Mouse (Mus musculus) myocyte (in vitro differentiated cells): ENCODE measurements around the gene Schip1.

ENCODE experiments used
- CEBPB ChIP-seq: IDR thresholded peaks from 2 replicates; pipeline ENCODE4 v1.6.1; 2011; ENCODE audit warnings: mild to moderate bottlenecking, moderate library complexity; ENCODE audit not compliant: poor library complexity, insufficient read depth, severe bottlenecking
- MAX ChIP-seq: IDR thresholded peaks from one replicate; pipeline ENCODE4 v1.6.1; 2011; ENCODE audit warnings: low read depth, mild to moderate bottlenecking, control low read depth
- MYOD1 ChIP-seq, 3 experiments: IDR thresholded peaks; one replicate each; pipeline ENCODE4 v1.6.1; 2011; ENCODE audit warnings: control low read depth in 2 of 3, low read depth in 2 of 3, mild to moderate bottlenecking in 2 of 3, moderate library complexity in 1 of 3; ENCODE audit not compliant: insufficient read length in 2 of 3, control insufficient read depth in 1 of 3
- MYOG ChIP-seq, 3 experiments: IDR thresholded peaks; one replicate each; pipeline ENCODE4 v1.6.1; 2011; ENCODE audit warnings: control low read depth in 2 of 3, low read depth in 2 of 3, mild to moderate bottlenecking in 2 of 3; ENCODE audit not compliant: insufficient read length in 2 of 3, control insufficient read depth in 1 of 3, insufficient read depth in 1 of 3
- POLR2A ChIP-seq: IDR thresholded peaks from one replicate; pipeline ENCODE4 v1.6.1; 2011; ENCODE audit warnings: low read depth, mild to moderate bottlenecking, control low read depth, moderate library complexity; ENCODE audit not compliant: insufficient read length
- POLR2AphosphoS2 ChIP-seq: IDR thresholded peaks from one replicate; pipeline ENCODE4 v1.6.1; 2011; ENCODE audit warnings: low read depth, control low read depth; ENCODE audit not compliant: insufficient read length
- TCF12 ChIP-seq: IDR thresholded peaks from one replicate; pipeline ENCODE4 v1.6.1; 2011; ENCODE audit warnings: mild to moderate bottlenecking, control low read depth; ENCODE audit not compliant: poor library complexity, insufficient read depth, severe bottlenecking
- TCF3 ChIP-seq: IDR thresholded peaks from one replicate; pipeline ENCODE4 v1.6.1; 2011; ENCODE audit warnings: low read depth, control low read depth; ENCODE audit not compliant: insufficient read length
- USF1 ChIP-seq: IDR thresholded peaks from one replicate; pipeline ENCODE4 v1.6.1; 2011; ENCODE audit warnings: low read depth, mild to moderate bottlenecking, control low read depth, moderate library complexity

DNA sequence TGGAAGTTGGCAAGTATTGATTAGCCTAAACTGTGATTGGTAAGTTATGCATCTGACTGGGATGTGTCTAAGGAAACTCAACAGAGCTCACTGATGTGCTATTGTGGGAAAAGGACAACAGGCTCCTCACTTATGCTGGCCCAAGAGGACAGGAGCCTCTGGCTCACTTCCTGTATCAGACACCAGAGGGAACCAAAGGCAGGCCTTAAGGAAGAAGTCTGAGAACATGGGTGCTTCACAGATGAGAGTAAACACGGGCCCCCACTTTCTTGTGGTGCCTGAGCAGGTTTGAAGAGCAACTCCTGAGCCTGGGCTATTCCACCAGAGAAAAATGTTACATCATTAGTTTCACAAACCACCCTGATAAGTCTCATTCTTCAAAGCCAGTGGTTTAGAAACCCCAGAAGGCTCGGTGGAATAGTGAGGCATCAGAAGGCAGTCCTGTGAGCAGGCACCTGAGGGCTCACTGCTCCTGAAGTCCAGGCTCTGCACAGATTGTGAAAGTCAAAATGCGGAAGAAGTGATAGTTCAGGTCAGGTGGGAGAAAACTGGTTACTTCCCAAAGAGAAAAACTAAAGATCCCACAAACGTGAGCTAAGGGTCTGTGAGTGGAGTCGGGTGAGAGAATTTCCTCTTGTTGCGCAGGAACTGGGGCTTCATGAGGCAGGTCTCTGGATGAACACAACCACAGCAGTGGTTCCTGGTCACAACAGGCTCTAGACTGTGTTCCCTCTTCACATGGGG is 582.0 kb downstream of the Schip1 start:
- TF ChIP-seq MYOG (IDR thresholded peaks at IDR 0.05; ENCODE audit: control insufficient read depth in 1 of 3, insufficient read depth in 1 of 3, insufficient read length in 2 of 3, low read depth in 2 of 3) = no peak
- TF ChIP-seq MAX = no peak
- no peak for TF ChIP-seq POLR2A
- no peak for TF ChIP-seq MYOD1 (IDR thresholded peaks at IDR 0.05; ENCODE audit: control insufficient read depth in 1 of 3, insufficient read length in 2 of 3, low read depth in 2 of 3)
- TF ChIP-seq TCF3 = no peak
- TF ChIP-seq TCF12 = no peak
- no peak for TF ChIP-seq USF1
- TF ChIP-seq POLR2AphosphoS2 = no peak
- TF ChIP-seq CEBPB = no peak
